Mouse (Mus musculus) liver, embryonic 14.5 days (tissue): Measurements from ENCODE around the gene Fcer1g. TPM values are rescaled to one million over a fixed set of nuclear protein-coding genes. Genes with fewer than 3 reads are reported as not detected.

ENCODE experiments used
- ATAC-seq: fragments of 200-750 bp; cut with Nextera tagmentation; 2 replicates; pipeline ENCODE4 v1.8.0; 2017; ENCODE audit warnings: moderate number of reproducible peaks, mild to moderate bottlenecking, moderate library complexity; ENCODE audit not compliant: insufficient read depth
- DNase-seq, 3 experiments: peaks; one replicate each; pipeline ENCODE4 v3.0.0-alpha.2; 2012 to 2013; ENCODE audit warnings: low read depth in 3 of 3, low spot score in 3 of 3
- H3K27ac ChIP-seq: fragments of 300-500 bp; sonication (generic); 2 replicates; pipeline ENCODE4 v1.5.1; 2014; ENCODE audit warnings: moderate library complexity, mild to moderate bottlenecking, control low read depth, inconsistent platforms
- H3K27me3 ChIP-seq: fragments of 300-500 bp; sonication (generic); 2 replicates; pipeline ENCODE4 v1.6.1; 2014; ENCODE audit warnings: mild to moderate bottlenecking, low read length, moderate library complexity; ENCODE audit not compliant: control insufficient read depth, insufficient read depth
- H3K36me3 ChIP-seq: fragments of 300-500 bp; sonication (generic); replicated peaks from 2 replicates; pipeline ENCODE4 v1.6.1; 2014; ENCODE audit warnings: low read depth; ENCODE audit not compliant: control insufficient read depth, insufficient read depth
- H3K4me1 ChIP-seq, 2 experiments: fragments of 200-500 bp in 1 of 2; fragments of 300-500 bp in 1 of 2; sonication (generic) in 1 of 2; replicated peaks; 2 replicates each; pipeline ENCODE4 v1.6.1; 2012 to 2014; ENCODE audit warnings: antibody characterized with exemption in 1 of 2, inconsistent platforms in 1 of 2, low read length in 1 of 2; ENCODE audit not compliant: control insufficient read depth in 2 of 2, insufficient read depth in 2 of 2
- H3K4me2 ChIP-seq: fragments of 300-500 bp; sonication (generic); 2 replicates; pipeline ENCODE4 v1.6.1; 2014; ENCODE audit warnings: low read depth, mild to moderate bottlenecking, control low read depth, moderate library complexity
- H3K4me3 ChIP-seq, 2 experiments: fragments of 200-500 bp in 1 of 2; fragments of 300-500 bp in 1 of 2; sonication (generic) in 1 of 2; 2 replicates each; pipeline ENCODE4 v1.5.1; 2012 to 2014; ENCODE audit warnings: low read depth in 2 of 2, low read length in 2 of 2, mild to moderate bottlenecking in 2 of 2, control low read depth in 1 of 2, inconsistent platforms in 1 of 2, moderate library complexity in 1 of 2; ENCODE audit not compliant: insufficient read depth in 1 of 2
- H3K9ac ChIP-seq: fragments of 300-500 bp; sonication (generic); replicated peaks from 2 replicates; pipeline ENCODE4 v1.6.1; 2014; ENCODE audit warnings: mild to moderate bottlenecking, control low read depth, moderate library complexity
- H3K9me3 ChIP-seq: fragments of 300-500 bp; sonication (generic); 2 replicates; pipeline ENCODE4 v1.6.1; 2016; ENCODE audit warnings: low read length, mixed read lengths; ENCODE audit not compliant: control insufficient read depth
- CTCF ChIP-seq: IDR thresholded peaks from 2 replicates; pipeline ENCODE4 v1.5.1; 2016; ENCODE audit warnings: antibody characterized with exemption, low read depth, control low read depth
- EP300 ChIP-seq: IDR thresholded peaks from 2 replicates; pipeline ENCODE4 v1.6.1; 2016; ENCODE audit warnings: antibody characterized with exemption, low read depth
- WGBS: fragments of 180-500 bp; shearing (Covaris S2); extraction: QIAGEN DNeasy Blood & Tissue Kit; methylation state at CpG from one replicate; pipeline ENCODE4 v1.1.7; 2014; ENCODE audit not compliant: insufficient replicate concordance; 5-methylcytosine and 5-hydroxymethylcytosine counted together
- polyA plus RNA-seq, 2 experiments: library from polyadenylated mRNA; depleted of rRNA in 1 of 2; stranded (reverse) in 1 of 2; unstranded in 1 of 2; fragments of >200 nt; fragmentation: Nextera tagmentation in 1 of 2; extraction: Ambion mirVana in 1 of 2; gene quantifications; 2 replicates each; pipeline versions ENCODE4 v1.2.1 to v1.2.3; 2012 to 2014

The Fcer1g gene
- polyA plus RNA-seq, 2 experiments: 50.1 to 104 TPM

GRCm38 (mm10) chr1:171229750-171230149 is 4.4 kb downstream of the Fcer1g start:
- Histone ChIP-seq H3K27me3 (no peaks in the 10 kb centered on the region), H3K36me3 (peaks cover 2% of the 10 kb centered on the region), H3K27ac (no peak overlapping the region), H3K9me3 (no peaks in the 10 kb centered on the region), H3K4me3 (no peak overlapping the region), H3K9ac (no peak overlapping the region), H3K4me2 (no peak overlapping the region), H3K4me1 (peaks cover 12 to 24% of the 10 kb centered on the region in 2 experiments)
- DNase-seq (no peak), ATAC-seq (no peak)
- WGBS: 61% methylated on average over 6 of the region's 6 CpGs
- no peak for TF ChIP-seq EP300
- no peak for TF ChIP-seq CTCF

DNA sequence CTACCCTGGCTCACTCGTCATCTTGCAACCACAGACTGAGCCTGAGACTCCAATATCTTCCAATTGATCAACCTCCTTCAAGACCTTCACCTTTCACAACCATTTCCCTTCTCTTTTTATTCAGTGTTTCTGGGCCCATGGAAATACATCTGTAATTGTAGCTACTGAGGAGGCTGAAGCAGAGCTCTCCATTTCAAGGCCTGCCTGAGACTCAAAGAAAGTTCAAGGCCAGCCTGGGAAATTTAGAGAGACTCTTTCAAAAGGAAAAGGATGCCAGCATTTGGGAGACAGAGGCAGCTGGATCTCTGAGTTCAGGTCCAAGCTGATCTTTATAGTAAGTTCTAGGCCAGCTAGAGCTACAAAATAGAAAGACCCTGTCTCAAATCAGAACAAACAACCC is 6.3 kb downstream of the Fcer1g start:
- Histone ChIP-seq H3K4me1 (peaks cover 9 to 19% of the 10 kb centered on the region in 2 experiments), H3K27me3 (no peaks in the 10 kb centered on the region), H3K4me3 (no peak overlapping the region), H3K36me3 (no peaks in the 10 kb centered on the region), H3K9ac (no peak overlapping the region), H3K27ac (no peak overlapping the region), H3K9me3 (no peaks in the 10 kb centered on the region), H3K4me2 (no peak overlapping the region)
- DNase-seq: no peak
- TF ChIP-seq EP300: no peak
- no peak for TF ChIP-seq CTCF
- 46% methylated on average over 1 of the region's 1 CpGs for WGBS
- ATAC-seq: no peak

- no peak overlapping the region for H3K9ac ChIP-seq
- no peak for DNase-seq
- peaks cover 2 to 8% of the 10 kb centered on the region in 2 experiments; a peak in 2 of 4 replicates for H3K4me1 ChIP-seq
- ATAC-seq: no peak
- no peaks in the 10 kb centered on the region for H3K27me3 ChIP-seq
- H3K36me3 ChIP-seq: no peaks in the 10 kb centered on the region
- H3K4me3 ChIP-seq: no peak overlapping the region
- TF ChIP-seq EP300 (no peak), CTCF (no peak)
- peak overlapping the region; percentile 37 for H3K4me2 ChIP-seq
- H3K9me3 ChIP-seq: no peaks in the 10 kb centered on the region
- WGBS: 45% methylated on average over 4 of the region's 4 CpGs
- H3K27ac ChIP-seq: no peak overlapping the region
Observed at GRCm38 (mm10) chr1:171226780-171227179, 7.4 kb downstream of the Fcer1g start.

DNA sequence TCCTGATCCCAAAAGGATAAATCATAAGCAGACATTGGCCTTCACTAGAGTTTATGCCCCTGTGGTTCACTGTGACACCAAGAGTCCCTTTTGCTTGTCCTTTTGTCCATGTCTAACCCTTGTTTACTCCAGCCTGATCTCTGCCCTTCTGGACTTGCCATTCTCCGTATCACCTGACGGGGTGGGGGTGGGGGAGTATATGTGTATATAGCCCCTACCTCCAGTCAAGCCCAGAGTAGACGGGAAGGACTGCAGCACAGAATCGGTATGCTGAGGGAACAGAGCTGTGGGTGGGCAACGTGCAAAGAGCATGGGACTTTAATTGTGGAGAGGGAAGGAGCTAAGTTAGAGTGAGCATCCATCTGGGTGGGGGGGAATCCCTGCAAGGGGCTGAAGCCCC is 9.3 kb downstream of the Fcer1g start, which contains the start of gene Apoa2:
TSS of gene Apoa2 (plus strand) at position 198 of the 400 bp plus-strand sequence.
- Histone ChIP-seq H3K27me3 (no peaks in the 10 kb centered on the region), H3K4me3 (peak within 1 kb of the TSS; percentile 13 to 66), H3K9ac (peak within 1 kb of the TSS; percentile 32), H3K9me3 (no peaks in the 10 kb centered on the region), H3K27ac (no peak within 1 kb of the TSS; the same call in 1 of the 2 replicates), H3K4me2 (peak within 1 kb of the TSS; percentile 42), H3K4me1 (peaks cover 11 to 12% of the 10 kb centered on the region in 2 experiments), H3K36me3 (no peaks in the 10 kb centered on the region)
- no peak; the same call in 1 of the 2 replicates for TF ChIP-seq EP300
- no peak for TF ChIP-seq CTCF
- peak in 1 of 3 experiments; percentile 35 for DNase-seq
- no peak for ATAC-seq
- WGBS: 60% methylated on average over 5 of the region's 5 CpGs

DNA sequence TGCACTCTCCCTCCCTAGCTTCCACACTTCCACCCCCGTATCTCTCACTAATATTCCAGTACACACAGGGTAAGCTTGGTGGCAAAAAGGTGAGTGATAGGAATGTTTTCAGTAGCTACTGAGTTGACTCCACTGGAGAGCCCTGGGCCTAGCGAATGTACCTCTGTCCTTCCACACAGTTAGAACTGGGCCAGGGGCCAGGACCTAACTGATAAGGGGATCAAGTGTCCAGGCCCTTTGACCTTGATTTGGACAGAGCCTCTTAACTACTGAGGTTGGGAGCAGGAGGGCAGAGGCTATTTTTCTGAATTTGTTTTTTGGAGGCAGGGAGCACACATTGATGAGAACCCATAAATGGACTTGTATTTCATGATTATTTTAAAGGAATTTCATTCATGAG is 10.4 kb downstream of the Fcer1g start:
- H3K4me1 ChIP-seq: peaks cover 11 to 12% of the 10 kb centered on the region in 2 experiments
- H3K27me3 ChIP-seq: no peaks in the 10 kb centered on the region
- no peak overlapping the region for H3K4me3 ChIP-seq
- H3K9ac ChIP-seq: no peak overlapping the region
- DNase-seq (peak in 1 of 3 experiments; percentile 28), ATAC-seq (0 out of 2 replicates have a peak, but pooled peaks have one; percentile 2)
- H3K9me3 ChIP-seq: no peaks in the 10 kb centered on the region
- no peak overlapping the region for H3K4me2 ChIP-seq
- no peak overlapping the region for H3K27ac ChIP-seq
- 74% methylated on average over 2 of the region's 2 CpGs for WGBS
- no peaks in the 10 kb centered on the region for H3K36me3 ChIP-seq
- TF ChIP-seq EP300 (no peak), CTCF (no peak)
